Mouse (Mus musculus): ENCODE data around the gene Plin5.
A peak's percentile ranks its signal among the peaks of the same experiment; 100 is the strongest.

Plin5 gene

DNA sequence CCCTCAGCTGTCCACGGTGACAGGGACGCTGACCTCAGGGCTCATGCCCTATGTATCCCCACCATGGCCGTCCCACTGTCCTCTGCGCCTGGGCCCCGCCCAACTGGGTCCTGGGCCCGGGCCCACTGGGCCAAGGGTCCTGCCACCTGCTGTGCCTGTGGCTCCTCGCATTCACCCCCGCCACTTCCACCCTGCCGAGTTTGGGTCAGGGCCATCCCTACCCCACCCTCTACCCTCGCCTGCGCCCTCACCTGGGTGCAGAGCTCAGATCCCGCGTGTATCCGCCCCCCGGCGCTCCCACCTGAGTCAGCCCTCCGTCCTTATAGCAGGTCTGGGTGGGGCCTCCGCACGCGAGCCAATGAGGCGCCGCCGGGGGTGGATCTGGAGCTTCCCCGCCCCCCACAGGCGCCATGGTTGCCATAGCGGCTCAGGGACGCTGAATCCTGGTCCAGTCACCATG, at the start of gene Plin5:
TSS of gene Plin5 (minus strand) at position 346 of the 460 bp plus-strand sequence.
- DNase-seq (ENCODE audit: low spot score in 2 of 2): peak; percentile 41 to 50

- DNase-seq (ENCODE audit: low spot score in 2 of 2): no peak
Observed at GRCm38 (mm10) chr17:56165671-56166070, 48.3 kb upstream of the Plin5 start.

GRCm38 (mm10) chr17:56164510-56164909, 47.1 kb upstream of the Plin5 start:
- DNase-seq (ENCODE audit: low spot score in 2 of 2): no peak

GRCm38 (mm10) chr17:56163523-56164102, 46.2 kb upstream of the Plin5 start:
- no peak for DNase-seq (ENCODE audit: low spot score in 2 of 2)

- DNase-seq (ENCODE audit: low spot score in 2 of 2): peak; percentile 92 to 93
Observed at GRCm38 (mm10) chr17:56162231-56162774, 44.9 kb upstream of the Plin5 start, which contains the start of gene Tnfaip8l1. Gene Tnfaip8l1, plus strand, starts transcription at chr17:56162477.

- no peak for DNase-seq (ENCODE audit: low spot score in 2 of 2)
Observed at GRCm38 (mm10) chr17:56159729-56160128, 42.3 kb upstream of the Plin5 start.

- no peak for DNase-seq (ENCODE audit: low spot score in 2 of 2)
Observed at GRCm38 (mm10) chr17:56153643-56154042, 36.2 kb upstream of the Plin5 start.

DNA sequence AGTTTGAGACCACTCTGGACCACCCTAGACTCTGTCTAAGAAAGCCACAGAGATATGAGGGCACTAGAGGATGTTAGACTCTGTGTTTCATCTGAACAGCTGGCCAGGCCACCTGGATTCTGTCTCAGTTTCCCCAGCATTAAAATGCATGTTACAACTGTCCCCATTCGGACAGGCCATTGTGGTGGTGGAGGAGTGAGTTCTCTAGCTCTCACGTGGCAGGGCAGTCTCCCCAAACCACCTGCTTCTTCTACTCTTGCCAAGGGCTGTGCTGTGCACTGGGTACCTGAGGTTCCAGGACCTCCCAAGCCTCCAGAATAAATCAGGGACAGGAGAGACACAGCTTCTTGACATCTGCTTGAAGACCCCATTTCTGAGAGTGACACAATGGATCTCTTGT, 32.5 kb upstream of the Plin5 start:
- DNase-seq (ENCODE audit: low spot score in 2 of 2): no peak

GRCm38 (mm10) chr17:56148790-56149618, 31.6 kb upstream of the Plin5 start:
- no peak for DNase-seq (ENCODE audit: low spot score in 2 of 2)

- no peak for DNase-seq (ENCODE audit: low spot score in 2 of 2)
Observed at GRCm38 (mm10) chr17:56148280-56148679, 30.9 kb upstream of the Plin5 start.

- no peak for DNase-seq (ENCODE audit: low spot score in 2 of 2)
Observed at GRCm38 (mm10) chr17:56147420-56147819, 30.0 kb upstream of the Plin5 start.

DNA sequence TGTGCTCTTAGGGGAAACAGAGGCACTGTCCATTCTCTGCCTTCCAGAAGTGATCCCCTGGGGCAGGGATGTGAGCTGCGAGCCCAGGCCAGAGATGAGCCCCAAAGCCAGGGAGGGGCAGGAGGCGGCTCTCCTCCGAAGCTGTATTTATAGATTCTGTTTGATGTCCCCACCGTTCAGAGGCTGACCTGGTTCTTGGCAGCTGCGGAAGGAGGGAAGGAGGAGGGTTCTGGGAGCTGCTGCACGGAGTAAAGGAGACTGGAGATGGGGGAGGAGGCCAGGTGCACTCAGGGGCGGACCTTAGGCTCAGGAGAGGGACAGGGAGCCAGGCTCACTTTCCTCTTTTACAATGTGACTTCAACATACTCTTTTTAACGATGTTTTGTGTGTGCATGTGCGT, 28.7 kb upstream of the Plin5 start:
- no peak for DNase-seq (ENCODE audit: low spot score in 2 of 2)

DNA sequence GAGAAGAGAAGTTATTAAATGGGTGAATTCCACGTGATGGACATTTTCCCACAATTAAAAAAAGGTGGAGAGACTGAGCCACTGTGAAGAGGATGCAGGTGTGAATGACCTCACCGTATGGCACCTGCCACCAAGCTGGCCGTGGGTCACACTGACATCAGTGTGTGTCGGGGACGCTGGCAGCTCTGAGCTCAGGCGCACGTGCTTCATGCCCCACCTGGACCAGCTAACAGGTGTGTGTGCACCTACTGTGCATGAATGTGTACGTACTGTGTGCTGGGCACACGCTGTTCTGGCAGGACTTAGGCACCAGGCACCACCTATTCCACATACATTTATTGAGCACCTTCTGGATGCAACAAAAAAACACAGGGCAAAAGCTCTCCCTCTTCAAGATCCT, 27.1 kb upstream of the Plin5 start:
- no peak for DNase-seq (ENCODE audit: low spot score in 2 of 2)

- DNase-seq (ENCODE audit: low spot score in 2 of 2): peak in 1 of 2 experiments; percentile 62
Observed at GRCm38 (mm10) chr17:56141702-56142605, 24.6 kb upstream of the Plin5 start.

GRCm38 (mm10) chr17:56139858-56140595, 22.6 kb upstream of the Plin5 start, which contains the start of gene Sema6b:
Gene Sema6b, minus strand, starts transcription at chr17:56140343.
- DNase-seq (ENCODE audit: low spot score in 2 of 2): peak in 1 of 2 experiments; percentile 79

DNA sequence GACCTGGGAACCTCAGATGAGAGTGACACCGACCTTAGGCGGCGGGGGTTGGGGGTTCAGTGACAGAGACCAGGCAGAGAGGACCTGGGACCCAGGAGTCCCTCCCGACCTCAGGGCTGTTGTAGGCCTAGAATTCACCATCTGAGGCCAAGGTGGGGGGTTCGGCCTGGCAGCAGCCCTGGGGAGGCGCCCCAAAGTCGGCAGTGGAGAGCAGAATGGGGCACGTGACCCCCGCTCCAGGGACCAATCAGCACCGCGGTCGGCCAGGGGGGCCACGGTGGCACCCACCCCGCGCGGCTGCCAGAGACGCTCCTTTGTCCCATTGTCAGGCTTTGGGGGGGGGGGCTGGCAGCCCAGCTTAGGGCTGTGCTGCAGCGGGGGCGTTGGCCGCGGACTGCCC, 22.0 kb upstream of the Plin5 start:
- no peak for DNase-seq (ENCODE audit: low spot score in 2 of 2)

DNA sequence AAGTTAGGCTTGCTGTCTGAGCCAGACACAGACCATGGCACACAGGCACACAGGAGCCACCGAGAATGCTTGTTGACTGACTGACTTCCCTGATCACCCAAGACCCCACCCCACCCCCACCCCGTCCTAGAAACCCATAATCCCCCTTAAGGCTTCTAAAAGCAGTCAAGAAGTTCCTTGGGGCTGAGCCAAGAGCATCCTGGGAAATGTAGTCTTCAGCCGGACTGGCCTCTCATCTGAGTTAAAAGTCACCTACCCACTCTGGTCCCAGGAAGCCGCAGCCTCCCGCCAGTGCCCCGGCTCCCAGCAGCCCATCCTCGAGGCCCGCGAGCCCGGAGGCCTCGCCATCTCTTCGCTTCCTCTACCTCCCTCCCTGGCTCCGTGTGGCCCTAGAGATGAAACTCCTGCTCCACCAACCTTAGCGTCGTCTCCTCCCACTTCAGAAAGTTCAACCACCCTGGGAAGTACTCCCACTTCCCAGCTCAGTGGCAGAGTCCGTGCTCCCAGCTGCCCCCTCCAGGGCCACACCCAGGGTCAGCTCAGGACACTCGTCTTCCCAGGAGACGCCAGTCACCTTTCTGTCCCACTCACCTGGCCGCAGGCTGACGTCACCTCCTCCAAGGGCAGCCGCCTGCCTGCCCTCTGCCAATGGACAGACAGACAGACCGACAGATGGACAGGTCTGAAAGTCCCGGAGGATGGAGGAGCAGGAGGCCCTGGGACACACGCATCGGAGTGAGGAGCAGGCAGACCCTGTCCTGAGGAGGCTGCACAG, 20.6 kb upstream of the Plin5 start:
- no peak for DNase-seq (ENCODE audit: low spot score in 2 of 2)

DNA sequence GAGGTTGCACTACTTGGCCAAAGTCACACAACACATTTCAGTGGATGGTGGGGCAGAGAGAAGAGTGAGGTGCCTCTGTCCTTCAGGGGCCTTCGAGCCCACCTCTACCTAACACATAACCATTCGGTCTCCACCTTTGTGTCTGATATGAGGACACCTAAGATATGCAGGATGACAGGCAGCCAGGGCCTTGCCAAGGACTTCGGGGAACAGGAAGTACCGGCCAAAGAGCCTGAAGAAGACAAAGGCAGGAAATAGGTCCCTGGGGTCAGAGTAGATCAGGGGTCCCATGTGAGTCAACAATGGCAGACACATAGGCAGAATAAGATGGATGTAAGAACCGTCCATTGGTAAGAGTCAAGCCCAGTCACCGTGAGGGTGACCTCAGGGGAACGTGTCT, 19.2 kb upstream of the Plin5 start:
- no peak for DNase-seq (ENCODE audit: low spot score in 2 of 2)

GRCm38 (mm10) chr17:56134463-56134971, 17.1 kb upstream of the Plin5 start:
- peak in 1 of 2 experiments; percentile 55 for DNase-seq (ENCODE audit: low spot score in 2 of 2)

Data from frontal cortex, postnatal 10 days (tissue).